Mouse (Mus musculus): Measurements from ENCODE around the gene Six6.

- TF ChIP-seq CTCF (IDR thresholded peaks at IDR 0.05) (no peak), POLR2A (IDR thresholded peaks at IDR 0.05; ENCODE audit: insufficient read depth, low read depth, low read length) (no peak)
Observed at GRCm38 (mm10) chr12:72953089-72953488, 13.4 kb downstream of the Six6 start.

Data from heart, adult 2 months (tissue).